Mouse (Mus musculus): ENCODE data around the gene Olfr402. TPM values are rescaled to one million over a fixed set of nuclear protein-coding genes. Genes with fewer than 3 reads are reported as not detected.
"Not testable (repeated sequence)": the region's sequence is repeated elsewhere in the genome, so short reads cannot be mapped to it uniquely, and the experiment has no call there.

The Olfr402 gene
- not detected in 2 replicates for polyA plus RNA-seq (2016; fragmentation: Nextera tagmentation; extraction: Ambion mirVana)

DNA sequence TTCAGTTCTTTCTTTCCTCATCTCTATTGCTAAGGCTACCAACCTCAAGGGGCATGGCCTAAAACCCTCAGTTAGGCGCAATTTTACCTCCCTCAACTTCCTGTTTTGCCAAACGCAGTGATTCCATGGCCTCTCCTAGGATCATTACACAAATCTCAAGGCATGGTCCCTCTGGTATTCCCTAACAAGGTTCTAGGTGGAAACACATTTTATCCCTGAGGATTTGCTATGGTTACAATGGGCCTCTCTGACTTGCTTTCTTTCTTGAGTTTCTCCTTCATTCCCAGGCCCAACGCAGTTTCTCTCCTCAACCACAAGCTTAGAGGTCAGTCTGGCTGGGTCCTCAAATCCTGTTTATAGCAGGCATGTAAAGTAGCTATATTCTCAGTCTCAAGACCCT lies at the start of gene Olfr402:
Olfr402 (plus strand) TSS at position 301 of the 400 bp plus-strand sequence.
- Histone ChIP-seq H3K27ac (no peak within 1 kb of the TSS), H3K27me3 (ENCODE audit: low read depth, poor library complexity, severe bottlenecking) (no peaks in the 10 kb centered on the region), H3K9me3 (replicated peaks) (peaks cover 10% of the 10 kb centered on the region; the same call in 1 of the 2 replicates), H3K4me1 (no peaks in the 10 kb centered on the region), H3K36me3 (no peaks in the 10 kb centered on the region), H3K4me3 (no peak within 1 kb of the TSS)
- WGBS: 68% methylated on average over 3 of the region's 3 CpGs
- no peak for DNase-seq (ENCODE audit: low spot score)

DNA sequence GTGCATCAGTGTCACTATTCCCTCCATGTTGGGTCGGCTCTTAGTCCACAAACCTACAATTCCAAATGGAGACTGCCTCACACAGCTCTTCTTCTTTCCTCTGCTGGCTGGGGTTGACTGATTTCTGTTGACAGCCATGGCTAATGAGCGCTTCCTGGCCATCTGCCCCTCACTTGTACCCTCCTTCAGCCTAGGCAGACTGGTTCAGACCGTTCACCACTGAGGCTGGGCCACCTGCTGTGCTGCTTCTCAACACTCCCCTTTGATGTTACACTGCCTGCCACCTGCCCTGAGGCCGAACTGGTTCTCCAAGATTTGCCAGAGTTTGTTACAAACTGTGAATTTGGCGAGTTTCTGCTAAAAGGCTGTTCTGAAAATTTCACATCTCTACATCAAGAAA lies 48.3 kb upstream of the Olfr402 start:
- WGBS: 32% methylated on average over 5 of the region's 5 CpGs
- no peak overlapping the region for H3K27ac ChIP-seq
- no peaks in the 10 kb centered on the region for H3K27me3 ChIP-seq (ENCODE audit: low read depth, poor library complexity, severe bottlenecking)
- no peak for DNase-seq (ENCODE audit: low spot score)
- H3K36me3 ChIP-seq: no peaks in the 10 kb centered on the region
- H3K9me3 ChIP-seq (replicated peaks): no peaks in the 10 kb centered on the region; the same call in 1 of the 2 replicates
- H3K4me1 ChIP-seq: no peaks in the 10 kb centered on the region
- no peak overlapping the region for H3K4me3 ChIP-seq

DNA sequence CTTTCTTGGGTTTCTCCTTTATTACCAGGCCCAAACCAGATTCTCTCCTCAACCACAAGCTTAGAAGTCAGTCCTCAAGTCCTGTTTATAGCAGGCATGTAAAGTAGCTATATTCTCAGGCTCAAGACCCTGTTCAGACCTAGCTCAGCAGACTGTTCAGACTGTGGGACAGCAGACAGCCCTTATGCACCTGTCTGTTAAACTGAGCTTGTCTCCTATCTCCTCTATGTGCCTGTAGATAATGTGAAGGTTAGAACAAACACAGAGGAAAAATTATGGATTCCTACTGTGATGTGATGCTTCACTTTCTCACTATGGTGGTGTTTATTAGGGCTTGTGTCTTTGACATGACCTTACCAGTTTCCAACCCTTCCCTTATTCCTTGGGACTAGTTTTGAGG lies 39.9 kb upstream of the Olfr402 start, which contains the start of gene Olfr401:
Olfr401 (plus strand) TSS at position 301 of the 400 bp plus-strand sequence.
- Histone ChIP-seq H3K27ac (no peak within 1 kb of the TSS), H3K4me3 (no peak within 1 kb of the TSS), H3K4me1 (no peaks in the 10 kb centered on the region), H3K36me3 (no peaks in the 10 kb centered on the region), H3K9me3 (replicated peaks) (no peaks in the 10 kb centered on the region; the same call in 1 of the 2 replicates), H3K27me3 (ENCODE audit: low read depth, poor library complexity, severe bottlenecking) (no peaks in the 10 kb centered on the region)
- no peak for DNase-seq (ENCODE audit: low spot score)

DNA sequence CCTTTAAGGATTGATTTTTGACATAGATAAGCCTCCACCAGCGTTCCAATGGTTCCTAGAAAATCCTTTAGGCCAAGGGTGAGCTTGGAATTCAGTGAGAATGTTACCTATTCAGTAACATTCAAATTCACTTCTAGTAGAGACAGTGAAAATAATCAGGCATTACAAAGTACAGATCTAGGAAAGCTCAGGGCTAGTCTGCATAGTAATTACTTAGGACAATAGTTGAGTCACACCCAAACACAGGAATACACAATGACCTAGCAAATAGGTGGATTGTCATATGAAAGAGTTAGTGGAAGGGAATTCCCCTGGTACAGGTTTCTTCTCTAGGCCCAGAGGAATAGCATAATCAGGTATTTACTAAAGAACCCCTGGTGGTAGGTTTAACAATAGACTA lies 13.3 kb upstream of the Olfr402 start:
- H3K4me3 ChIP-seq; H3K36me3 ChIP-seq; DNase-seq (ENCODE audit: low spot score); H3K4me1 ChIP-seq; H3K27me3 ChIP-seq (ENCODE audit: low read depth, poor library complexity, severe bottlenecking); H3K27ac ChIP-seq: not testable (repeated sequence)
- WGBS: 28% methylated on average over 1 of the region's 1 CpGs
- H3K9me3 ChIP-seq (replicated peaks): peaks cover 11% of the 10 kb centered on the region; the same call in 1 of the 2 replicates

DNA sequence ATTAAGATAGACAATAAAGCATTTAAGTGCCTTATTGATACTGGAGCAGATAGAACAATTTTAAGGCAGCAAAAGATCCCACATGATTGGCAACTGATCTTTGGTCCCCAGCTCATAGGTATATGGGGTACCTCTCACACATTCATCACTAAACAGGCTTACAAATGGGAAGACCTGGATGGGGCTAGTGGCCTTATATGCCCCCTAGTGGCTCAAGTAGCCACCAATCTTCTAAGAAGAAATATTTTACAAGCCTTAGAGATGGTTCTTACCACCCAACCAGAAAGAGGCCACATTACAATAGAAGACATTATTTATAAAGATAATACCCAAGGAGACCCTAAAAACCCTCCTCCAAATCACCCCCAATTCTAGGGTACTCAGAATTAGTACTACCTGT lies 7.5 kb upstream of the Olfr402 start:
- Histone ChIP-seq H3K9me3 (replicated peaks) (peaks cover 14% of the 10 kb centered on the region), H3K36me3 (no peaks in the 10 kb centered on the region), H3K27me3 (ENCODE audit: low read depth, poor library complexity, severe bottlenecking) (no peaks in the 10 kb centered on the region), H3K4me1 (no peaks in the 10 kb centered on the region), H3K27ac (no peak overlapping the region), H3K4me3 (no peak overlapping the region)
- DNase-seq (ENCODE audit: low spot score): no peak

DNA sequence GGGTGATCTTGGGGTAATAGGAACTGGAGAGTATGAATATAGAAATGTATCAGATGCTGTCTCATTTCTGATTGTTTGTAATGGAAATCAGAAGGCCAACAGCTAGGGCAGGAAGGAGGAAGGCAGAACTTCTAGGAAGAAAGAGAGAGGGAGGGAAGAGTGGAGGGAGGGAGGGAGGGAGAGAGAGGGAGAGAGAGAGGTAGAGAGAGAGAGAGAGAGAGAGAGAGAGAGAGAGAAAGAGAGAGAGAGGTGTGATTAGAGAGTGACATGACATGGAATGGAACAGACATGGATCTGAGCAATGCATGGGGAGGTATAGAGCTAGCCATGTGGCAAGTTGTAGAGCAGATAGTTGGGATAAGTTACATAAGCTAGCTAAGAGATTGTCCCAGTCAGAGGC lies 15.4 kb downstream of the Olfr402 start:
- Histone ChIP-seq H3K4me3 (no peak overlapping the region), H3K27me3 (ENCODE audit: low read depth, poor library complexity, severe bottlenecking) (no peaks in the 10 kb centered on the region), H3K9me3 (replicated peaks) (0 out of 2 replicates have a peak, but pooled peaks cover 2% of the 10 kb centered on the region), H3K4me1 (no peaks in the 10 kb centered on the region), H3K27ac (no peak overlapping the region), H3K36me3 (no peaks in the 10 kb centered on the region)
- no peak for DNase-seq (ENCODE audit: low spot score)

DNA sequence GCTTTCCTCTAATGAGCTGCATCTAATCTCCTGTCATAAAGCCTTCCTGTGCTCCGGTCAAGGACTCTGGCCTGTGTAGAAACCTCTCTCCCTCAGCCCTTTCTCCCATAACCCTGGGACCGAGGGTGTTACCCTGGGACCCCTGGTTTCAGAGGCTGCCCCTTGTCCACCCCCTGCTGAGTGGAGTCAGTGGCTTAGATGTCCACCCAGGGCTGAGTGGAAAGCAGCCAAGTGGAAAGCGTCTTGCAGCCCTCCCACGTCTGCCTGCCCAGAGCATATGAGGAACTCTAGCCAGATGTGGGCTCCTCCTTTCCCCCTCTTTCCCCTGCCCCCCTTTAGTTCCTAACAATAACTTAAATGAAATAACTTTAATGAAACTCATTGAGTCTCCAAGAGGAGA lies 29.8 kb downstream of the Olfr402 start:
- Histone ChIP-seq H3K4me1 (no peaks in the 10 kb centered on the region), H3K9me3 (replicated peaks) (no peaks in the 10 kb centered on the region; the same call in 1 of the 2 replicates), H3K27me3 (ENCODE audit: low read depth, poor library complexity, severe bottlenecking) (no peaks in the 10 kb centered on the region), H3K4me3 (no peak overlapping the region), H3K36me3 (no peaks in the 10 kb centered on the region), H3K27ac (no peak overlapping the region)
- no peak for DNase-seq (ENCODE audit: low spot score)
- 86% methylated on average over 4 of the region's 4 CpGs for WGBS

DNA sequence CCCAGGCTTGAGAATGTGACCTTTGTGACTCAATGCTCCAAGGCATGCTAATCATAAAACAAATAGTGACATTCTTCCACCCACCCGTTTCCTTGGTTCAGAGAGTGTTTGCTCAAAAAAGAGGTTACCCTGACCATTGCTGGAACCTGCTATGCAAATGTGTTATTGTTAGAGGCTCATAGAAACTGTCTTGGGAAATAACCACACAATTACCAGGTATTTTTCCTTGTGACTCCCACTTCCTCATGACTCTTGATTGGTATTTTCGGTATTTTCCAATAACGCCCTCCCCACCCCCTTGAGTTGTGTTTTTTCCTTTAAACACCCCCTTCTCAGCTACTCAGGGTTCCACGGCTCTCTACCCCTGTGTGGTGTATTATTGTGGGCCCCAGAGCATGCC lies 30.4 kb downstream of the Olfr402 start:
- H3K27me3 ChIP-seq (ENCODE audit: low read depth, poor library complexity, severe bottlenecking): no peaks in the 10 kb centered on the region
- no peak for DNase-seq (ENCODE audit: low spot score)
- H3K9me3 ChIP-seq (replicated peaks): no peaks in the 10 kb centered on the region; the same call in 1 of the 2 replicates
- H3K4me3 ChIP-seq: no peak overlapping the region
- H3K27ac ChIP-seq: no peak overlapping the region
- H3K36me3 ChIP-seq: no peaks in the 10 kb centered on the region
- no peaks in the 10 kb centered on the region for H3K4me1 ChIP-seq
- 82% methylated on average over 4 of the region's 4 CpGs for WGBS

DNA sequence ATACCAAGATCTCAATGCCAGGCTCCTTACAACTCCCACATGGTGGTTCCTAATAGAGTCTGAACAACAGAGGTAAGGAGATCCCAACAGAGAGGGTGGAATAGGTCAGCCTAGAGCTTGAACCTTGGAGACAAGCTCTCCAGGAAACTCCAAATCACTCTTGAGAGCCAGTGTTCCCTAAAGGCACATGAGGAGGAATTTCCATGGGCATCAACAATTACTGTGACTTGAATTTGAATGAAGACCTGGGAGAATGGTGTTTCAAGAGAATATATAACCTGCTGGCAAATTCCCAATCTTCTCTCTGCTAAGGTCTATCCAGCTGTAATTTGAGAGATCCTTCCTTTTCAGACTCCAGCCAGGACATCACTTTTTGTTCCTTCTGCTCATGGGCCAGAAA lies 32.6 kb downstream of the Olfr402 start, which contains the start of gene Olfr403:
Olfr403 (plus strand) TSS at position 301 of the 400 bp plus-strand sequence.
- H3K36me3 ChIP-seq: no peaks in the 10 kb centered on the region
- H3K27me3 ChIP-seq (ENCODE audit: low read depth, poor library complexity, severe bottlenecking): no peaks in the 10 kb centered on the region
- H3K4me3 ChIP-seq: no peak within 1 kb of the TSS
- H3K9me3 ChIP-seq (replicated peaks): no peaks in the 10 kb centered on the region; the same call in 1 of the 2 replicates
- no peak for DNase-seq (ENCODE audit: low spot score)
- H3K27ac ChIP-seq: no peak within 1 kb of the TSS
- no peaks in the 10 kb centered on the region for H3K4me1 ChIP-seq

Other genes starting within 250 kb of the Olfr402 start
- not detected in 2 replicates for gene Olfr395, start 244.2 kb upstream of the Olfr402 start, polyA plus RNA-seq (2016; fragmentation: Nextera tagmentation; extraction: Ambion mirVana)
- not detected in 2 replicates for gene Olfr23, start 216.9 kb upstream of the Olfr402 start, polyA plus RNA-seq (2016; fragmentation: Nextera tagmentation; extraction: Ambion mirVana)
- not detected in 2 replicates for gene Olfr397, start 192.7 kb upstream of the Olfr402 start, polyA plus RNA-seq (2016; fragmentation: Nextera tagmentation; extraction: Ambion mirVana)
- not detected in 2 replicates for gene Olfr398, start 163.1 kb upstream of the Olfr402 start, polyA plus RNA-seq (2016; fragmentation: Nextera tagmentation; extraction: Ambion mirVana)
- not detected in 2 replicates for gene Olfr139, start 97.0 kb upstream of the Olfr402 start, polyA plus RNA-seq (2016; fragmentation: Nextera tagmentation; extraction: Ambion mirVana)
- not detected in 2 replicates for gene Olfr399, start 96.9 kb upstream of the Olfr402 start, polyA plus RNA-seq (2016; fragmentation: Nextera tagmentation; extraction: Ambion mirVana)
- gene Zfp616, start 83.6 kb upstream of the Olfr402 start, polyA plus RNA-seq (2016; fragmentation: Nextera tagmentation; extraction: Ambion mirVana): not detected in 2 replicates
- not detected in 2 replicates for gene Olfr401, start 39.8 kb upstream of the Olfr402 start, polyA plus RNA-seq (2016; fragmentation: Nextera tagmentation; extraction: Ambion mirVana)
- gene Olfr403, start 32.7 kb downstream of the Olfr402 start, polyA plus RNA-seq (2016; fragmentation: Nextera tagmentation; extraction: Ambion mirVana): not detected in 2 replicates
- gene Olfr43, start 57.9 kb downstream of the Olfr402 start, polyA plus RNA-seq (2016; fragmentation: Nextera tagmentation; extraction: Ambion mirVana): not detected in 2 replicates
- not detected in 2 replicates for gene Olfr406, start 106.3 kb downstream of the Olfr402 start, polyA plus RNA-seq (2016; fragmentation: Nextera tagmentation; extraction: Ambion mirVana)
- gene Olfr59, start 130.2 kb downstream of the Olfr402 start, polyA plus RNA-seq (2016; fragmentation: Nextera tagmentation; extraction: Ambion mirVana): not detected in 2 replicates
- gene Olfr410, start 184.5 kb downstream of the Olfr402 start, polyA plus RNA-seq (2016; fragmentation: Nextera tagmentation; extraction: Ambion mirVana): not detected in 2 replicates
- not detected in 2 replicates for gene Olfr411, start 199.1 kb downstream of the Olfr402 start, polyA plus RNA-seq (2016; fragmentation: Nextera tagmentation; extraction: Ambion mirVana)
- not detected in 2 replicates for gene Olfr412, start 208.5 kb downstream of the Olfr402 start, polyA plus RNA-seq (2016; fragmentation: Nextera tagmentation; extraction: Ambion mirVana)

Measured in limb, embryonic 10.5 days (tissue).